Mouse (Mus musculus) E14TG2a.4 (cell line): ENCODE data around the gene Borcs7.
A peak's percentile ranks its signal among the peaks of the same experiment; 100 is the strongest.

Experiments
- H3K27me3 ChIP-seq: 2 replicates; pipeline ENCODE4 v1.6.1; 2014; ENCODE audit warnings: low read length, control low read depth; ENCODE audit not compliant: insufficient read depth
- H3K36me3 ChIP-seq: 2 replicates; pipeline ENCODE4 v1.6.1; 2014; ENCODE audit warnings: low read length, control low read depth; ENCODE audit not compliant: insufficient read depth
- H3K4me1 ChIP-seq: replicated peaks from 2 replicates; pipeline ENCODE4 v1.6.1; 2014; ENCODE audit warnings: low read depth, low read length, control low read depth
- H3K4me3 ChIP-seq: replicated peaks from 2 replicates; pipeline ENCODE4 v1.5.1; 2014; ENCODE audit warnings: mild to moderate bottlenecking, low read length
- H3K9me3 ChIP-seq: 2 replicates; pipeline ENCODE4 v1.6.1; 2014; ENCODE audit warnings: low read length, control low read depth
- CTCF ChIP-seq: conservative IDR thresholded peaks from 2 replicates; pipeline ENCODE4 v1.5.1; 2014; ENCODE audit warnings: low read length
- NANOG ChIP-seq: IDR thresholded peaks from 2 replicates; pipeline ENCODE4 v1.6.1; 2014; ENCODE audit warnings: borderline replicate concordance, low read length, mixed read lengths
- POU5F1 ChIP-seq: IDR thresholded peaks from 2 replicates; pipeline ENCODE4 v1.6.1; 2014; ENCODE audit warnings: low read length, borderline replicate concordance

Gene Borcs7

DNA sequence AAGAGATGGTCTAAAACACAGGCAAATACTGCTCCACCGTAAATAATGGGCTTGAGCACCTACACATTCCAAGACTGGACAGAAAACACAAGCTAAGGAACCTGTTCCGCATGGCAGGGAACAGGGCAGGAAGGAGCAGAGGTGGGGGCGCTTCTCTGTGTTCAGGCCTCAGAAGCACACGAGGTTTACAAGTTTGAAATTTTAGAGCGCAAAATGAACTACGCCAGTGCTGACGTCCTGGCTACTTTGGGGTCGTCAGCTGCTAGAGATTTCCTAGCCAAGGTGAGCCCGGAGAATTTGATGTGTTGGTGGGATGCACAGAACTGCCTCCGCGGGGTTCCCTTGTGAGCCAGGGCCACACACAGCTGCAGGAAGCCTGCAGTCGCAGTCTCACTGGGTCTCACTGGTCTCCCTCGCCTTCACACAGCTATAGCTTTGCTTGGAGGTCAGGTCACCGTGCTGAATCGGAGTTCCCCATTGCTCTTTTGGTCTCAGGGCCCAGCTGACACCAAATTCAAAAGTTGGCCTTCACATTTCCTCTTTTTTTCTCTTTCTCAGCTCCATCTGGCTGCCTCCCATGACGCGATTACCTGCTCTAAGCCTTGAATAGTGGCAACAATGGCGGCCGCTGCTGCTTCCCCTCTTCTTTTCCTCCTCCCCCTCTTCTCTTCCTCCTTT is 8.3 kb downstream of the Borcs7 start:
- H3K9me3 ChIP-seq = no peaks in the 10 kb centered on the region
- peaks cover 4% of the 10 kb centered on the region; the same call in 1 of the 2 replicates for H3K27me3 ChIP-seq
- TF ChIP-seq CTCF (no peak), NANOG (no peak), POU5F1 (no peak)
- H3K36me3 ChIP-seq = no peaks in the 10 kb centered on the region
- peak overlapping the region; percentile 32 for H3K4me3 ChIP-seq
- peaks cover 55% of the 10 kb centered on the region for H3K4me1 ChIP-seq

DNA sequence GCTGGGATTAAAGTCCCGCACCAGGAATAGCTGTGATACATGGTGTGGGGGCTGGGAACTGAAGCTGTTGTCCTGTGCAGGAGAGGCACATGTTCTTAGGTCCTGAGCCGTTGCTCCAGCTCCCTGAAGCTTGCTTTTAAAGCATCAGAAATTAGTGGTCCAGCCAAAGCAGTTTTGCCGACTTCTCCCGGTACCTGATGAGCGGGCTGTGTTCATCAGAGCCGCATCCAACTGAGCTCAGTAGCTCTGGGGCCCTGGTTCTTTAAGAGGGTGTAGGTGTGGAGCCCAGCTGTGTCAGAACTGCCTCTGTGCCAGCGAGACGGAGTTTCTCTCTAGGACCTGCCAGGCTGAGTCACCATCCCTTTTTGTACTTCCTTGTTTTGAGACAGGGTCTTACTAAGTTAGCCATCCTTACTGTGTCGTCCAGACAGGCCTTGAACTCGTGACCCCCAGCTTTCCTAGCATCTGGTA is 9.3 kb downstream of the Borcs7 start:
- H3K36me3 ChIP-seq = no peaks in the 10 kb centered on the region
- no peak overlapping the region for H3K4me3 ChIP-seq
- TF ChIP-seq CTCF (no peak), POU5F1 (no peak), NANOG (no peak)
- H3K27me3 ChIP-seq = peaks cover 12% of the 10 kb centered on the region
- H3K4me1 ChIP-seq = peaks cover 46% of the 10 kb centered on the region
- H3K9me3 ChIP-seq = no peaks in the 10 kb centered on the region

DNA sequence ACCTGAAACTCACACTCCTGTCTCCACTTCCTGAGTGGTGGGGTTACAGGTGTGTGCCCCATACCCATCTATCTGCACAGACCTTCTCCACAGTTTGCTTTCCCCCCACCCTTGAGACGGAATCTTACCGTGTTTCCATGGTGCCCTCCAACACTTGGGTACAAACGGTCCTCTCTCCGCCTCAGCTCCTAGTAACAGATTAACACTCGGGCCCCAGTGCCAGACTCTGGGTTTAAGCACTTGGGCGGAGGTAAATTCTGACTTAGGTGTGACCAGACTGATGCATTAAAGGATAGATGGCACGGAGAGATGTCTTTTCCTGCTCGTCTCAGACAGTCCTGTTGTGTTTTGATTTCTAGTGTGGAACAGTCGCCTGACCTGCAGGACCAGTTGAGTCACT is 11.4 kb downstream of the Borcs7 start:
- no peak for TF ChIP-seq POU5F1
- no peak for TF ChIP-seq NANOG
- no peak for TF ChIP-seq CTCF
- Histone ChIP-seq H3K4me1 (peaks cover 49% of the 10 kb centered on the region), H3K36me3 (no peaks in the 10 kb centered on the region)

DNA sequence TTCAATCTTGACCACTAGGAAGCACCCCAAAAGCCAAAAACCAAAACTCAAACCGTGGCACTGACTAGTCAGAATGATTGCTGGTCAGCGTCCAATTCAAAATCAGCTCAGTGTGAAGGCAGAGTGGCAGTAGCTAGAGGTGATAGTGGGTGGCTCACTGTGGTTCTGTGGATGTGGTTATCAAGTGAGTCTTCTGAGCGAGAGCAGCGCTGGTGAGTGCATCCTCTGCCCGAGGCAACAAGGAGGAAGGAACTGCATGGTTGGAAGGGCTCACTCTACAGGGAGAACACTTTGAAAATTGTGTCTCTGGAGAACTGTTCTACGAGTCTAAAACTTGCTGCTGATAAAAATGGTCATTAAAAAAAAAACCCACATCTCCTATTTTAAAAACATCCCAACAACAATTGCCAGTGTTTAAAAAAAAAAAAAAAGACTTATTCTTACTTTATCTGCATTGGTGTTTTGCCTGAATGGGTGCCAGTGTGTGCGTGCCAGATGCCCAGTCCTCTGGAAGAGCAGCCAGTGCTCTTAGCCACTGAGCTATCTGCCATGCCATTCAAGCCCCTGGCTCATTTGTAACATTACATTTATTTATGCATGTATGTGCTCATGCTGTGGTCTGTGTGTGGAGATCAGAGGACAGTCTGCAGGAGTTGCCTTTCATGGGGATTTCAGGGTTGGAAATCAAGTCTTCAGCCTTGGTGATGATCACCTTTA is 16.2 kb downstream of the Borcs7 start:
- Histone ChIP-seq H3K27me3 (peaks cover 9% of the 10 kb centered on the region), H3K4me1 (peaks cover 29% of the 10 kb centered on the region), H3K9me3 (no peaks in the 10 kb centered on the region), H3K36me3 (peaks cover 11% of the 10 kb centered on the region; the same call in 1 of the 2 replicates), H3K4me3 (no peak overlapping the region)
- TF ChIP-seq CTCF = no peak
- no peak for TF ChIP-seq POU5F1
- no peak for TF ChIP-seq NANOG

More for the DNA sequence above, 11.4 kb downstream of the Borcs7 start:
- no peaks in the 10 kb centered on the region for H3K9me3 ChIP-seq
- peaks cover 13% of the 10 kb centered on the region for H3K27me3 ChIP-seq
- peak overlapping the region; percentile 29; the same call in 1 of the 2 replicates for H3K4me3 ChIP-seq

DNA sequence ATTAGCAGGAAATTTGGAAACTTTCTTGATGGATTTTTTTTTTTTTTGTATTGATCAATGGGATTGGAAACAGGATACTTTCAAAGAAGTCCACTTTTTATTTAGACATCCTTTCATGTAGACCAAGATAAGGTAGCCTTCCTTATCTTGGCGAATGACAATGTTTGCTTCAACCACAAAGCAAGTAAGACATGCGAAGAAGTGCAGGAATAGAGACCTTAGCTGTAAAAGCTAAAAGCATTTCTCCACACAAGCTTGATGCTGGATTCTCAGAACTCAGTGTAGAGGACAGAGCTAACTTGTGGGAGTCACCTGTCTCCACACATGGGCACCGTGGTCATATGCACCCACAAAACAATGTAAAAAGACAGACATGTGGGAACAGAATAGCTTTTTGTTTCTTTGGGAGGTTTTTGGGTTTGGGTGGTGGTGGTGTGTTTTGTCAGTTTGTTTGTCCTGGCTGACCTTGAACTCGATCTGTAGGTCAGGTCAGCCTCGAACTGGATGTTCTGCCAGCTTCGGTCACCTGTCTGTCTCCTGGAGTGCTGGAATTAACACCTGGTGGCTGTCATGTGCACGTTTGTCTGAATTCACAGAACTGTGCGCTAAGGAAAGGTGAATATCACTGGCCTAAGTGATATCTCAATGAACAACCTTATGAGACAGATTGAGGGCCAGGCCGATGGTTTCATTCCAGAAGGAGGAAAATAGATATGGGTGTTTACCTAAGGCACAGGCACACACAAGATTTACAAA is 17.0 kb downstream of the Borcs7 start:
- Histone ChIP-seq H3K36me3 (peaks cover 12% of the 10 kb centered on the region; the same call in 1 of the 2 replicates), H3K27me3 (peaks cover 9% of the 10 kb centered on the region), H3K9me3 (no peaks in the 10 kb centered on the region), H3K4me3 (peak overlapping the region; percentile 76), H3K4me1 (peaks cover 24% of the 10 kb centered on the region)
- TF ChIP-seq NANOG (no peak), POU5F1 (no peak), CTCF (no peak)

DNA sequence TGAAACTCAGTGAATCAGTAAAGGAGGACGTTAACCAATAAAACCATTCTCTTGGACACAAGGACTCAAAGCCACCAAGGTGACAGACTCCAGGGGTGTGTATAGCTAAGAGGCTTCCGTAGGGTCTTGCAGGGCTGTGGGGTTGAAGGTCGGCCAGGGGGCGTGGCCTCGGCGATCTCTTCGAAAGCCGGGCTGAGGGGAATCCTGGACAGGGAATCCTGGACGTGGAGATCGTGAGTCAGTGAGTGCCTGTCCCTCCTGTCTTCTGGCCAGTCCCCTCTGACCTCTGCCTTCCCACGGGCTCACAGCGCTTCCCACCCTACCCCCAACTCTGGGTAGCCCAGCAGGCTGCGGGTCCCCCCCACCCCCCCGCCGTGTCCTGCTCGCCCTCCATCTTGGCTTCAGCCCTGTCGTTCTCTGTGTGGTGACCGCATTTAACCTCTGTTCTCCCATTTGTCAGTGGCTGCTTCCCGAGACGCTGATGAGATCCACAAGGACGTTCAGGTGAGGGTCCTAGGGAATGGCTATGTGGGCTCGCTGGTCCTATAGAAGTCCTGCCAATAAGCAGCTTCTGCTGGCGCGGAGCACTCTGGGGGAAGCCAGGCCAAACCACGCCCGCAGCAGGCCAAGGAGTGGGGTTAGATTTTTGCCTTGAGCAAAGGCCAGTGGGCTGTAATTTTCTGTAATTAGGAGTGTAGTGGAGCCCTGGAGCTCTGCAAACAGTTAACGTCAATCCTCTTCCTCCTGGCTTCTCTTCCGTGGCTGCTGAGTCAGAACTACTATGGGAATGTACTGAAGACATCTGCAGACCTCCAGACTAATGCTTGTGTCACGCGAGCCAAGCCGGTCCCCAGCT is 17.8 kb downstream of the Borcs7 start, which contains the start of gene As3mt:
Gene As3mt (plus strand): TSS at position 163 of the 856 bp plus-strand sequence.
- no peaks in the 10 kb centered on the region for H3K9me3 ChIP-seq
- peak within 1 kb of the TSS; percentile 76 for H3K4me3 ChIP-seq
- peaks cover 9% of the 10 kb centered on the region for H3K27me3 ChIP-seq
- TF ChIP-seq CTCF = no peak
- no peak for TF ChIP-seq NANOG
- TF ChIP-seq POU5F1 = no peak
- peaks cover 12% of the 10 kb centered on the region; the same call in 1 of the 2 replicates for H3K36me3 ChIP-seq
- H3K4me1 ChIP-seq = peaks cover 31% of the 10 kb centered on the region

DNA sequence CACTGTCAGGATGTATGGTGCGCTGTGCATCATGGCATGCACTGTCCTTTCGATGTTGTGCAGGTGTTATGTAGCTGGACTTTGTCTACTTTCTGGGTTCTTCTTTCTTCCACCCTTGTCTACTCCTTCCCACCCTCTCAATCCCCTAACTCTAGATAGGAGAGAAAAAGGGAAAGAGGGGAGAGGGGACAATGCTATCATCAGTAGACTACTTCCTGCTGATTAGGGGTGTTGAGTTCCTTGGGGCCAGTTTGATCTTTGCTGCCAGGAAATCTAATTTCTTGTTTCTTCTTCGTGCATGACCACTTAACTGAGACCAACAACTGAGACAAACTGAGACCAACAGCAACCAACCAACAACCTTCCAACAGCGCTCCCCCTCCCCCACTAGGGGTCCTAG is 20.9 kb downstream of the Borcs7 start:
- Histone ChIP-seq H3K27me3 (no peaks in the 10 kb centered on the region), H3K9me3 (no peaks in the 10 kb centered on the region), H3K36me3 (peaks cover 12% of the 10 kb centered on the region; the same call in 1 of the 2 replicates), H3K4me3 (no peak overlapping the region), H3K4me1 (peaks cover 30% of the 10 kb centered on the region)
- no peak for TF ChIP-seq NANOG
- no peak for TF ChIP-seq CTCF
- no peak for TF ChIP-seq POU5F1
